Mouse (Mus musculus) heart, adult 2 months (tissue): Measurements from ENCODE around the gene Prickle2. TPM values are rescaled to one million over a fixed set of nuclear protein-coding genes. Genes with fewer than 3 reads are reported as not detected.

Experiments
- DNase-seq, 2 experiments: peaks; one replicate each; pipeline ENCODE4 v3.0.0; 2021
- H3K27ac ChIP-seq: fragments of 200-600 bp; 2 replicates; pipeline ENCODE4 v1.8.1; 2022
- H3K27me3 ChIP-seq: fragments of 200-500 bp; 2 replicates; pipeline ENCODE4 v1.6.1; 2012; ENCODE audit warnings: mild to moderate bottlenecking, low read length, inconsistent platforms, mixed read lengths; ENCODE audit not compliant: control insufficient read depth, insufficient read depth
- H3K36me3 ChIP-seq: fragments of 200-500 bp; 2 replicates; pipeline ENCODE4 v1.6.1; 2012; ENCODE audit warnings: low read length, inconsistent platforms; ENCODE audit not compliant: control insufficient read depth, insufficient read depth
- H3K4me1 ChIP-seq: fragments of 200-500 bp; 2 replicates; pipeline ENCODE4 v1.6.1; 2011; ENCODE audit warnings: low read length; ENCODE audit not compliant: control insufficient read depth, insufficient read depth
- H3K4me3 ChIP-seq: fragments of 200-600 bp; 2 replicates; pipeline ENCODE4 v1.8.1; 2022
- H3K79me2 ChIP-seq: fragments of 200-500 bp; replicated peaks from 2 replicates; pipeline ENCODE4 v1.6.1; 2012; ENCODE audit warnings: mild to moderate bottlenecking, inconsistent platforms, low read length, moderate library complexity, mixed read lengths; ENCODE audit not compliant: control insufficient read depth, insufficient read depth
- H3K9ac ChIP-seq: fragments of 200-500 bp; 2 replicates; pipeline ENCODE4 v1.6.1; 2012; ENCODE audit warnings: low read depth, mild to moderate bottlenecking, control low read depth, inconsistent platforms, low read length, mixed read lengths
- CTCF ChIP-seq: fragments of 200-600 bp; IDR thresholded peaks from 2 replicates; pipeline ENCODE4 v1.8.1; 2022; ENCODE audit warnings: antibody characterized with exemption, mild to moderate bottlenecking, moderate library complexity
- EP300 ChIP-seq: fragments of 200-500 bp; IDR thresholded peaks from 2 replicates; pipeline ENCODE4 v1.6.1; 2011; ENCODE audit warnings: low read depth, low read length, control low read depth; ENCODE audit not compliant: insufficient read depth
- POLR2A ChIP-seq: fragments of 200-500 bp; IDR thresholded peaks from 2 replicates; pipeline ENCODE4 v1.6.1; 2011; ENCODE audit warnings: mild to moderate bottlenecking, low read depth, low read length, control low read depth; ENCODE audit not compliant: insufficient read depth
- WGBS: fragments of 180-500 bp; shearing (Covaris S2); methylation state at CpG from one replicate; pipeline ENCODE4 v1.1.7; 2018; 5-methylcytosine and 5-hydroxymethylcytosine counted together
- intact Hi-C: fragments of 180-260 bp; cut with DNase I; formaldehyde crosslinking; loops from one replicate; pipeline ENCODE4 v1.15.1; 2025
- polyA plus RNA-seq: library from polyadenylated mRNA; depleted of rRNA; stranded (reverse); fragments of >200 nt; gene quantifications from 2 replicates; pipeline ENCODE4 v1.2.3, GENCODE M21; 2012
- total RNA-seq, 2 experiments: library from RNA; stranded (reverse); gene quantifications; 2 replicates each; pipeline ENCODE4 v1.2.3; 2021

Prickle2 gene
- total and polyA plus RNA-seq, 3 experiments, result 2.3 to 6.1 (median 4.9) TPM

GRCm38 (mm10) chr6:92425901-92426300, 280.1 kb downstream of the Prickle2 start:
- no peak overlapping the region for H3K27ac ChIP-seq
- no peaks in the 10 kb centered on the region for H3K79me2 ChIP-seq
- no peak overlapping the region for H3K9ac ChIP-seq
- no peak for TF ChIP-seq POLR2A
- TF ChIP-seq CTCF, result no peak
- no peak for TF ChIP-seq EP300
- DNase-seq, result no peak
- no peak overlapping the region for H3K4me3 ChIP-seq
- WGBS, result 72% methylated on average over 8 of the region's 8 CpGs
- peaks cover 3% of the 10 kb centered on the region for H3K36me3 ChIP-seq
- peaks cover 7% of the 10 kb centered on the region for H3K4me1 ChIP-seq
- no peaks in the 10 kb centered on the region for H3K27me3 ChIP-seq
- intact Hi-C loops, result no loop called here

- no peak for DNase-seq
- Histone ChIP-seq H3K4me3 (no peak overlapping the region), H3K79me2 (no peaks in the 10 kb centered on the region), H3K27me3 (no peaks in the 10 kb centered on the region), H3K36me3 (peaks cover 3% of the 10 kb centered on the region), H3K27ac (no peak overlapping the region; the same call in 1 of the 2 replicates), H3K4me1 (peaks cover 7% of the 10 kb centered on the region), H3K9ac (no peak overlapping the region)
- TF ChIP-seq POLR2A (no peak), CTCF (no peak), EP300 (no peak)
- intact Hi-C loops, result no loop called here
- WGBS, result 69% methylated on average over 7 of the region's 7 CpGs
These were observed 280.5 kb downstream of the Prickle2 start for GRCm38 (mm10) chr6:92425476-92425875.

- Histone ChIP-seq H3K27ac (peak overlapping the region; percentile 31), H3K4me1 (peaks cover 7% of the 10 kb centered on the region), H3K27me3 (no peaks in the 10 kb centered on the region), H3K9ac (no peak overlapping the region), H3K4me3 (no peak overlapping the region), H3K79me2 (no peaks in the 10 kb centered on the region), H3K36me3 (peaks cover 3% of the 10 kb centered on the region)
- TF ChIP-seq CTCF (no peak), POLR2A (no peak), EP300 (no peak)
- no peak for DNase-seq
- 36% methylated on average over 3 of the region's 3 CpGs for WGBS
- intact Hi-C loops, result loop anchor here (5.0 kb wide), 1 partner anchor 52 kb away; no protein-coding TSS in a partner anchor
These were observed 281.0 kb downstream of the Prickle2 start for GRCm38 (mm10) chr6:92424991-92425390.

- Histone ChIP-seq H3K79me2 (no peaks in the 10 kb centered on the region), H3K4me1 (peaks cover 3% of the 10 kb centered on the region), H3K27me3 (no peaks in the 10 kb centered on the region), H3K9ac (no peak overlapping the region), H3K4me3 (no peak overlapping the region), H3K36me3 (peaks cover 3% of the 10 kb centered on the region), H3K27ac (no peak overlapping the region)
- 58% methylated on average over 11 of the region's 11 CpGs for WGBS
- DNase-seq, result peak; percentile 22 to 45
- TF ChIP-seq POLR2A, result no peak
- no peak for TF ChIP-seq EP300
- TF ChIP-seq CTCF, result peak; percentile 77
- intact Hi-C loops, result loop anchor here (5.0 kb wide), 1 partner anchor 55 kb away; no protein-coding TSS in a partner anchor
These were observed 283.7 kb downstream of the Prickle2 start for GRCm38 (mm10) chr6:92422286-92422685.

- H3K27me3 ChIP-seq, result no peaks in the 10 kb centered on the region
- H3K9ac ChIP-seq, result no peak overlapping the region
- no peak overlapping the region for H3K4me3 ChIP-seq
- H3K27ac ChIP-seq, result no peak overlapping the region
- intact Hi-C loops, result loop anchor here (5.0 kb wide), 1 partner anchor 57 kb away; no protein-coding TSS in a partner anchor
- TF ChIP-seq POLR2A (no peak), EP300 (no peak), CTCF (no peak)
- H3K36me3 ChIP-seq, result peaks cover 3% of the 10 kb centered on the region
- 91% methylated on average over 12 of the region's 12 CpGs for WGBS
- DNase-seq, result no peak
- peaks cover 2% of the 10 kb centered on the region for H3K4me1 ChIP-seq
- H3K79me2 ChIP-seq, result no peaks in the 10 kb centered on the region
These were observed 285.8 kb downstream of the Prickle2 start for GRCm38 (mm10) chr6:92420106-92420505.

- Histone ChIP-seq H3K36me3 (no peaks in the 10 kb centered on the region; the same call in 1 of the 2 replicates), H3K4me3 (no peak overlapping the region), H3K4me1 (no peaks in the 10 kb centered on the region), H3K27me3 (no peaks in the 10 kb centered on the region), H3K9ac (no peak overlapping the region), H3K79me2 (no peaks in the 10 kb centered on the region), H3K27ac (no peak overlapping the region)
- TF ChIP-seq EP300 (no peak), CTCF (no peak), POLR2A (no peak)
- WGBS, result 89% methylated on average over 7 of the region's 7 CpGs
- intact Hi-C loops, result no loop called here
- DNase-seq, result no peak
These were observed 290.6 kb downstream of the Prickle2 start for GRCm38 (mm10) chr6:92415405-92415755.
